Mouse (Mus musculus) c-Kit-positive CD71-positive TER-119-positive erythroid progenitor cells, embryonic 14.5 days (primary cell): ENCODE measurements around the gene Eapp.
A peak's percentile ranks its signal among the peaks of the same experiment; 100 is the strongest.
"Not testable (repeated sequence)": the region's sequence is repeated elsewhere in the genome, so short reads cannot be mapped to it uniquely, and the experiment has no call there.

ENCODE experiments used
- DNase-seq: peaks from one replicate; pipeline ENCODE4 v3.0.0-alpha.2; 2013; ENCODE audit warnings: low spot score

Eapp gene

GRCm38 (mm10) chr12:54683182-54683581 is 12.5 kb downstream of the Eapp start:
- DNase-seq: no peak

- no peak for DNase-seq
Measured at GRCm38 (mm10) chr12:54676709-54677108, 19.0 kb downstream of the Eapp start.

DNA sequence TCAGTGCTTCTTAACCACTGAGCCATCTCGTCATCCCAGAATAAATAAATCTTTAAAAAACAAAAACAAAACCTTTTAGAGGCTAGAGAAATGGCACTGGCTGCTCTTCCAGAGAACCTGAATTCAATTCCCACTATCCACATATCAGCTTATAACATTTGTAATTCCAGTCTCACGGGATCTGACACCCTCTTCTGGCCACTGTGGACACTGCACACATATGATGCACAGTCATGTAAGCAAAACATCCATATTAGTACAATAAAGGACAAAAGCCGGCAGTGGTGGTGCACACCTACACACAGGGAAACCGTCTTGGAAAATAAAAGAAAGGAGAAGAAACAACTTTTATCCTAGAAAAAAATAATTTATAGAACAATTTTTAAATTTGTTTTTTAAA is 20.3 kb downstream of the Eapp start:
- DNase-seq: no peak

- DNase-seq: no peak
Measured at GRCm38 (mm10) chr12:54671262-54671661, 24.4 kb downstream of the Eapp start.

GRCm38 (mm10) chr12:54668141-54668540 is 27.6 kb downstream of the Eapp start:
- no peak for DNase-seq

- no peak for DNase-seq
Measured at GRCm38 (mm10) chr12:54665526-54665925, 30.2 kb downstream of the Eapp start.

- DNase-seq: not testable (repeated sequence)
Measured at GRCm38 (mm10) chr12:54661470-54661869, 34.2 kb downstream of the Eapp start.

DNA sequence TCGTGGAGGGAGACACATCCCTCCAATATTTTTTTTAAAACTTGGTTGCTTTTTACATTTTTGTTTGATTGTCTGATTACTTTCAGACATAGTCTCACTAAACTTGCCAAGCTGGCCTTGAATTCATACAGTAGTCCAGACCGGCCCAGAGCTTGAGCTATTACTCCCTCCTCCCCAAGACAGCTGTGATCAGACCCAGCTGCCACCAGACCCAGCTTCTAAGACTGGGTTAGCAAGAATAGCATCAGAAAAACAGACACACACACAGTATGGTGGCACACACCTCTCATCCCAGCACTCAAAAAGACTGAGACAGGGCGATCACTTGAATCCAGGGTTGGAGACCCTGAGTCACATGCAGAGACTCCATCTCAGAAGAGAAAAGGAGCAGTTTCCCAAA is 35.8 kb downstream of the Eapp start:
- DNase-seq: no peak

GRCm38 (mm10) chr12:54658425-54659092 is 37.1 kb downstream of the Eapp start:
- DNase-seq: no peak

GRCm38 (mm10) chr12:54657951-54658350 is 37.7 kb downstream of the Eapp start:
- DNase-seq: no peak

GRCm38 (mm10) chr12:54657226-54657625 is 38.5 kb downstream of the Eapp start:
- no peak for DNase-seq

DNA sequence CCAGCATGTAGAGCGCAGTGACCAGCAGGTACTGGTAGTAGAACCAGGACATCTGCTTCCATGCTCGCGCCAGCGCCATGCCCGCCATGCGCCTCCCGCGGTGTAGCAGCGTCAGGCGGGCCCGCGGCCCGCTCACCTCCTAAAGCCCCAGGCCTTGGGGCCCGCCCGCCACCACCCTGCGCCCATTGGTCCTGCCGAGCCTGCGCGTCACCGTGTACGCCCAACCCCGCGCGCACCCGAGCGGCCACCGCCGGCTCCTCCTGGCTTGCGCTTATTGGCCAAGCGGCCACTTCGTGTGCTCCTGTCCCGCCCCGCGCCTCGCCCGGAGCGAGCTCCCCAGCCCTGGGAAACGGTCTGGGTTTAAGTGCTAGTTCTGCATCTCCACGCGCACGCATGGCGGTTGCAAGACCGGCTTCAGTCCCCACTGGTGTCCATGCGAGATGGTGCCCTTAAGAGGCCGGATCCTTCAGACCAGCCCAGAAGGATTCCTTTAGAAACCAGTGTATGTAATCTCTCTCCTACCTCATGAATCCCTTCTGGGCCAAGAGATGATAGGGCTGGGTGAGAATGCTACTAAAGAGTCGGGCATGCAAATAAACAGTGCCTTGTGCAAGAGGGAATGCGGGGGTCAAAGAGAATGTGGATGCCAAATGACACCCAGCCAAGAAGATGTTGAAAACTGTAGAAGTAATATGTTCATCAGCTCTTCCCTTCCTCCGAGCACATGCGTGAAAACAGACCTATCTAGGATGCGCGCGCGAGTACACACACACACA is 39.1 kb downstream of the Eapp start, which contains the start of gene Sptssa:
Sptssa (minus strand) TSS at position 178 of the 776 bp plus-strand sequence.
- peak; percentile 93 for DNase-seq

GRCm38 (mm10) chr12:54656039-54656395 is 39.7 kb downstream of the Eapp start:
- no peak for DNase-seq

DNA sequence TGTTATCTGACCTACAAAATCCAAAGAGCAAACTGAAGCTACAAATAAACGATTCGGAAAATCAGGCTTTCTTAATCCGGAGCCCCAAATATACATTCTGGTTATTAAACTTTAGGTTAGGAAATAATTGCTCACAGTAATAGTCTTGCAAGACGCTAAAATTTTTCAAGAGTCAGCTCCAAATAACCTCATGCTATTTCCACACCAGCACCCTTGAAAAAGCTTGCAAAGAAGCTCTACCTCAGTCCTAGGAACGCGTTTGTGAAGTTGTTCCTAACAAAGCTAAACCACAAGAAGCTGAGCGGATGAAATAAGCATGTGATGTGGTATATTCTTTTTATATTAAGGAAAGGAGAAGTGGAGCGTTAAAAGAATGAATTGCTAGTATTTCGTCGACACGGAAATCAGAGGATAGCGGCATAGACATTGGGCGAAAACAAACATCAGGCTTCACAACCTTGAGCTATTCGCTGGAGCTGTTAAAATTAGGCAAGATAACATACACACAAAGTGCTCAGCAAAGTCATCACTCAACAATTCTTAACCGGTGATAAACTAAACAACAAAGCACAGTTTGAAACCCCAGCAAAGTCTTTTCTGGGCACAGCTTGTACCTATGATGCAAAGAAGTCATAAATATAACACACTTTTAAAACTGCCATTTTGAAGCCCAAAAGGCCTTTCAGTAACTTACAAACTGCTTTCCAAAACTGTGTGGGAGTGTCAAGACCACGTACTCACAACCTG is 40.2 kb downstream of the Eapp start:
- peak; percentile 46 for DNase-seq

GRCm38 (mm10) chr12:54654741-54655140 is 41.0 kb downstream of the Eapp start:
- DNase-seq: no peak

DNA sequence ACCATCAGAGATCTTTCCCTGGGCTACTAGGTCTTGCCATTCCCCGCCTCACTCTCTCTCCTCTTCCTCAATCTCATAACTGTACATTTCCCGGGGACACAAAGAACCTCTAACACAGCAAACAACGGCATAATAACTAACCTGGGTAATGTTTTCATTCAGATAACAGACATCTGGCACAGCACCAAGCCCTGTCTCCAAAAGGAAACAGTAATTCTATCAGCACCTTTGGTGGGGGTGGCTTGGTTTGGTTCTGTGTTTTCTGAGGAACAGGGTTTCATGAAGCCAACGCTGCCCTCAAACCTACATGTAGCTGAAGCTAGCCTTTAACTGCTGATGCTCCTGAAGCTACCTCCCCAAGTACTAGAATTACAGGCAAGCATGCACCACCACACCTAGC is 41.6 kb downstream of the Eapp start:
- peak; percentile 15 for DNase-seq

GRCm38 (mm10) chr12:54652346-54652745 is 43.4 kb downstream of the Eapp start:
- DNase-seq: no peak

- DNase-seq: no peak
Measured at GRCm38 (mm10) chr12:54651820-54652219, 43.9 kb downstream of the Eapp start.

- no peak for DNase-seq
Measured at GRCm38 (mm10) chr12:54651158-54651557, 44.5 kb downstream of the Eapp start.

- no peak for DNase-seq
Measured at GRCm38 (mm10) chr12:54644947-54645346, 50.8 kb downstream of the Eapp start.

DNA sequence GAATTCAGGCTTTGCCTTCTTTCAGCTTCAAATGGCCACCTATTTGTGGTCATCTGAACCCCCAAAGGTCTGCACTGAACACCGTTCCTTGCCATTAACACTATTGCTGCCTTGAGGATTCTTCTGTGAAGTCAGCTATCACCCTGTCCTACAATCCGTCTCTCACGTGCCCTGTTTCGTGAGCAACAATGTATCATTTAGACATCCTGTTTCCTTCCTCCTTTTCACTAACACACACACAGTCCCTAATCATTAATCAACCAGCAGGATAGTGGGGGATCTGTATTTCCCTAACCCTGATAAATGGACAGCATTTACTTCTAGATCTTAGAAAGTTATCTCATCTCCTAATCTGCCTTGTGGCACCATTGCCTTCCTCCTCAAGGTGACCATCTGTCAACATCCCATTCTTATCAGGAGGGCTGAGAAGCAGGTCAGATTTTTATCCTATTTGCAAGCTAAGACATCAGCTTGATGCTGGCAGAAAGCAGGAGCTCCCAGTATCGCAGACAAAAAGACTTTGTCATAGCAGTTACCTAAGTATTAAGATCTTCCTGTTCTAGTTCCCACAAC is 52.3 kb downstream of the Eapp start:
- no peak for DNase-seq

GRCm38 (mm10) chr12:54641374-54641773 is 54.3 kb downstream of the Eapp start:
- no peak for DNase-seq

DNA sequence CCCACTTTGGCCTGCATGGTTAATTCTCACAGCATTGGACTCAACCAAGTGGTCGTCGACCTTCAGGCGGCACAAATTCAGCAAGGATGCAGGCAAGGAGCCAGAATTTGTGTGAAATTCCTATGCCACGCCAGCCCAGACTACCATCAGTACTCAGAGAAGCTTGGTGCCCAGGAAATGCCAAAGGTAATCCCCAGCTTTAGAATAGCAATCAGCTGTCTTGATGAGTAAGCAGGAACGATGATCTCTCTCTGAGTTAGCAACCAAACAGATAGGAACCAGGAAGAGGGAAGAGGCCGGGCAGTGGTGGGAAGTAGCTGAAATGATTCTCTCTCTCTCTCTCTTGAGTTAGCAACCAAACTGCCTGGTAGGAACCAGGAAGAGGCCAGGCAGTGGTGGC is 55.4 kb downstream of the Eapp start:
- no peak for DNase-seq
